Mouse (Mus musculus) midbrain, embryonic 11.5 days (tissue): ENCODE measurements around the gene Prkar1b. TPM values are rescaled to one million over a fixed set of nuclear protein-coding genes. Genes with fewer than 3 reads are reported as not detected.

ENCODE experiments used
- ATAC-seq: fragments of 200-750 bp; cut with Nextera tagmentation; 2 replicates; pipeline ENCODE4 v1.8.0; 2017; ENCODE audit warnings: moderate TSS enrichment, moderate library complexity; ENCODE audit not compliant: low FRiP score
- DNase-seq: peaks from one replicate; pipeline ENCODE4 v3.0.0; 2015; ENCODE audit warnings: low spot score; ENCODE audit errors: missing footprints
- H3K27ac ChIP-seq: fragments of 300-500 bp; sonication (generic); 2 replicates; pipeline ENCODE4 v1.5.1; 2014; ENCODE audit warnings: low read depth, low read length
- H3K27me3 ChIP-seq: fragments of 300-500 bp; sonication (generic); 2 replicates; pipeline ENCODE4 v1.6.1; 2014; ENCODE audit warnings: mild to moderate bottlenecking, low read length, moderate library complexity, mixed read lengths; ENCODE audit not compliant: control insufficient read depth, insufficient read depth
- H3K36me3 ChIP-seq: fragments of 300-500 bp; sonication (generic); 2 replicates; pipeline ENCODE4 v1.6.1; 2014; ENCODE audit warnings: mild to moderate bottlenecking, low read length, moderate library complexity, mixed read lengths; ENCODE audit not compliant: control insufficient read depth, insufficient read depth
- H3K4me1 ChIP-seq: fragments of 300-500 bp; sonication (generic); 2 replicates; pipeline ENCODE4 v1.6.1; 2014; ENCODE audit warnings: low read length; ENCODE audit not compliant: control insufficient read depth, insufficient read depth
- H3K4me2 ChIP-seq: fragments of 300-500 bp; sonication (generic); 2 replicates; pipeline ENCODE4 v1.6.1; 2014; ENCODE audit warnings: mild to moderate bottlenecking, moderate library complexity
- H3K4me3 ChIP-seq: fragments of 300-500 bp; sonication (generic); 2 replicates; pipeline ENCODE4 v1.5.1; 2014; ENCODE audit warnings: low read depth, low read length
- H3K9ac ChIP-seq: fragments of 300-500 bp; sonication (generic); 2 replicates; pipeline ENCODE4 v1.6.1; 2014; ENCODE audit warnings: low read length
- H3K9me3 ChIP-seq: fragments of 300-500 bp; sonication (generic); 2 replicates; pipeline ENCODE4 v1.6.1; 2016; ENCODE audit warnings: low read length; ENCODE audit not compliant: control insufficient read depth
- WGBS: fragments of 180-500 bp; shearing (Covaris S2); extraction: QIAGEN DNeasy Blood & Tissue Kit; methylation state at CpG from one replicate; pipeline ENCODE4 v1.1.7; 2014; 5-methylcytosine and 5-hydroxymethylcytosine counted together
- polyA plus RNA-seq: library from polyadenylated mRNA; unstranded; fragments of >200 nt; fragmentation: Nextera tagmentation; extraction: Ambion mirVana; gene quantifications from 2 replicates; pipeline ENCODE4 v1.2.1, GENCODE M21; 2014

The Prkar1b gene
- polyA plus RNA-seq: 19.5 and 20.2 TPM in 2 replicates

DNA sequence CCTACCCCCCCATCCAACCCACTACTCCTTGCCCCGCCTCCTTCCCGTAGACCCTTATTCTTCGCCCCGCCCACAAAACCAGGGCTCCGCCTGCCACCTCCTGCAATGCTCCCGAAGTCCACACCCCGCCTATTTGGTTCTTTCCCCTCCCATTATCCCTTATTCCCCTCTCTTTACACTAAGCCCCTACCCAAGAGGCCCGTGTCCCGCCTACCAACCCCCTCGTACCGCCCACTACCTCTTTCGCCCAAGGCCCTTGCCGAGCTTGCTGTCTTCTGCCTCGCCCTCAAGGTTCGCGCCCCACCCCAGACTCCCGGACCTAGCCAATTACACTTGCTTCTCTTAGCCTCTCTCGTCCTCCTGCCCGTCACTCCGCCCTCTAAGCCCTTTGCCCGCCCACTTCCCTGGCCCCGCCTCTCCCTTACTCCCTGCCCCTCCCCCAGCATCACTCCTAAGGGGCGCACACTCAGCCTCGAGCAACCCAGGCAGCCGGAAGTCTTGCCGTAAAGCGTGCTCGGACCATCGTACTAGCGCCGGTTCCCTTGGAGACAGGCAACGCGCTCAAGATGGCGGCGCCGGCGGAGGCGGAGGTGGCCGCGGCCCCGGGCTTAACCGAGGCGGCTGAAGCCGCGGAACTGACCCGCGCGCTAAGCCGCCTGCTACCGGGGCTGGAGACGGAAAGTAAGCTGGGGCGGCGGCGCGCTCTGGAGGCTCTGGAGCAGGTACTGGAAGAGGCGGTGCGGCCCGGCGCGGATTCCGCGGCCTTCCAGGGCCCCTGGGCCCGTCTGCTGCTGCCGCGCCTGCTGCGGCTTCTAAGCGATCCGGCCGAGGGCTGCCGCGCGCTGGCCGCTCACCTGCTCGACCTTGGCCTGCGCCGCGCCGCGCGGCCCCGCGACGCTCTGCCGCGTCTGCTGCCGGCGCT lies at the start of gene Prkar1b, which contains the start of gene Dnaaf5:
Gene Prkar1b, minus strand, starts transcription at position 321 of the 922 bp plus-strand sequence.
Gene Dnaaf5, plus strand, starts transcription at position 543 of the 922 bp plus-strand sequence.
- under 1% methylated on average over 87 of the region's 87 CpGs for WGBS
- peak; percentile 97 for ATAC-seq

DNA sequence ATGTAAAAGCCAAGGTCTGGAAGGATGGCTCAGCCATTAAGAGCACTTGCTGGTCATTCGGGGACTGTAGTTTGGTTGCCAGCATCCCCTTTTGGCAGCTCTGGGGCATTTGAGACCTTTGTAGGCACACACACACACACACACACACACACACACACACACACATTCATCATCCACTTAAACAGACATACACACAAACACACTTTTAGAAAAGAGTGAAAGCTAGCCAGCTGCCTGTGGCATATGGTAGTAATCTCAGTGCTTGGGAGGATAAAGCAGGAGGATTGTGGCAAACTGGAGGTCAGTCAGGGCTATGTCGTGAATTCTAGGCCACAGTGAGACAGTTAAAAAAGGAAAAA lies 49.8 kb upstream of the Prkar1b start:
- H3K4me2 ChIP-seq: peak overlapping the region; percentile 89
- DNase-seq: no peak
- no peak for ATAC-seq
- peak overlapping the region; percentile 69; the same call in 1 of the 2 replicates for H3K9ac ChIP-seq
- 41% methylated on average over 2 of the region's 2 CpGs for WGBS
- no peaks in the 10 kb centered on the region for H3K36me3 ChIP-seq
- no peaks in the 10 kb centered on the region for H3K27me3 ChIP-seq
- H3K4me3 ChIP-seq: peak overlapping the region; percentile 96
- H3K27ac ChIP-seq: no peak overlapping the region
- peaks cover 17% of the 10 kb centered on the region for H3K4me1 ChIP-seq
- H3K9me3 ChIP-seq: no peaks in the 10 kb centered on the region

More for the DNA sequence above, at the start of gene Prkar1b, which contains the start of gene Dnaaf5:
- Histone ChIP-seq H3K9me3 (no peaks in the 10 kb centered on the region), H3K36me3 (peaks cover 9% of the 10 kb centered on the region), H3K27me3 (no peaks in the 10 kb centered on the region), H3K4me3 (peak within 1 kb of the TSS; percentile 97), H3K27ac (peak within 1 kb of the TSS; percentile 54; the same call in 1 of the 2 replicates), H3K4me2 (peak within 1 kb of the TSS; percentile 84), H3K4me1 (peaks cover 12% of the 10 kb centered on the region), H3K9ac (peak within 1 kb of the TSS; percentile 81)
- DNase-seq: peak; percentile 100

DNA sequence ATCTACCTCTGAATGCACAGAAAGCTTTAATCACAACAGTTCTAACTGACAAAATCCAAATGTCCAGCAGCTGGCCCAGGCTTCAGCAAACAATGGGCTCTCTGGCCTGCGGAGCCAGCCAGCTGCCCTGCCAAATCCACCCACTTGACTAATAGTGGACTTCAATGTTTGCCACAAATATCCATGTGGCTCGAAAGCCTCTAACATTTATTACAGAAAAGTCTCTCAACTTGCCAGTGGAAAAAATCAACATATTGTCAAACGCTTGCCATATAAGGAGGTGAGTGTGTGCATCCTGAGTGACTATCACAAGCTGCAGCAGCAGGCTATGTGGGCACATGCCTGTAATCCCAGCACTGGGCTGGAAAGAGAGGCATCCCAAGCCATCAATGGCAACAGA lies 49.0 kb upstream of the Prkar1b start:
- WGBS: 79% methylated on average over 3 of the region's 3 CpGs
- no peaks in the 10 kb centered on the region for H3K9me3 ChIP-seq

DNA sequence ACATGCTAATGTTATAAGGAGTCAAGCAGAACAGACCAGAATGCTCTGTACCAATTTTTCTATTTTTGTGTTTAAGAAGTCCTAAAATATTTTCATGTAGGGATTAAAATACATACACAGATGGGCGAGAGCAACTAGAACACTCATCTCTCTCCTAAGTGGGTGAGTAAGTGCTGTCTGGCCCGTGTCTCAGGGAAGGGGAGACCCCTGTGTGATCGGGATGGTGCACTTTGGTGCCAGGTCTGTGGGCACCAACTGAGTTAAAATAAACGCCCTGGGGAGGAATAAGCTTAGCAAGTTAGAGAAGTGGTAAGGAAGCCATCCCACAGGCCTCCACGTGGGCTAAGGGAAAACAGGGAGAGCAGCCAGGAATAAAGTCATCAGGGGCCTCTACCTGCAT lies 41.2 kb upstream of the Prkar1b start:
- no peak for DNase-seq
- H3K27ac ChIP-seq: no peak overlapping the region
- 82% methylated on average over 5 of the region's 5 CpGs for WGBS

More for the DNA sequence above, 49.0 kb upstream of the Prkar1b start:
- DNase-seq: no peak
- H3K27ac ChIP-seq: no peak overlapping the region
- no peaks in the 10 kb centered on the region for H3K27me3 ChIP-seq
- no peak overlapping the region for H3K9ac ChIP-seq
- no peak for ATAC-seq
- no peaks in the 10 kb centered on the region for H3K36me3 ChIP-seq
- H3K4me3 ChIP-seq: no peak overlapping the region
- H3K4me1 ChIP-seq: peaks cover 17% of the 10 kb centered on the region
- no peak overlapping the region for H3K4me2 ChIP-seq

DNA sequence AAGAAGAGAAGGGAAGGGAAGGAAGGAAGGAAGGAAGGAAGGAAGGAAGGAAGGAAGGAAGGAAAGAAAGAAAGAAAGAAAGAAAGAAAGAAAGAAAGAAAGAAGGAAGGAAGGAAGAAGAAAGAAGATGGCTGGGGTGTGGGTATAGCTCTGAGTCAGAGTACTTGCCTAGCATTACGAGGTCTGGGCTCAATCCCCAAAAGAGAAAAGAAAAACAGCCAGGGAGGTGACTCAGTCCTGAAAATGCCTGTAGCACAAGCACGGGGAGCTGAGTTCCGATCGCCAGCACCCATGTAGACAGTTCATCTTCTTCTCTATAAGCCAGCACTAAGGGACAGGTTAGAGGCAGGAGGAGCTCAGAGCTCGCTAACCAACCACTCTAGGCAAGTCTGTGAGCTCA lies 39.9 kb upstream of the Prkar1b start:
- H3K27ac ChIP-seq: no peak overlapping the region
- H3K4me3 ChIP-seq: no peak overlapping the region
- H3K27me3 ChIP-seq: no peaks in the 10 kb centered on the region
- no peak overlapping the region for H3K9ac ChIP-seq
- no peak for ATAC-seq
- no peak overlapping the region for H3K4me2 ChIP-seq
- 98% methylated on average over 5 of the region's 5 CpGs for WGBS
- no peaks in the 10 kb centered on the region for H3K9me3 ChIP-seq
- DNase-seq: no peak
- no peaks in the 10 kb centered on the region for H3K4me1 ChIP-seq
- H3K36me3 ChIP-seq: peaks cover 5% of the 10 kb centered on the region; the same call in 1 of the 2 replicates

More for the DNA sequence above, 41.2 kb upstream of the Prkar1b start:
- peaks cover 4% of the 10 kb centered on the region; the same call in 1 of the 2 replicates for H3K36me3 ChIP-seq
- no peak overlapping the region for H3K9ac ChIP-seq
- H3K4me1 ChIP-seq: no peaks in the 10 kb centered on the region
- no peaks in the 10 kb centered on the region for H3K27me3 ChIP-seq
- no peak overlapping the region for H3K4me3 ChIP-seq
- ATAC-seq: no peak
- no peaks in the 10 kb centered on the region for H3K9me3 ChIP-seq
- H3K4me2 ChIP-seq: no peak overlapping the region

DNA sequence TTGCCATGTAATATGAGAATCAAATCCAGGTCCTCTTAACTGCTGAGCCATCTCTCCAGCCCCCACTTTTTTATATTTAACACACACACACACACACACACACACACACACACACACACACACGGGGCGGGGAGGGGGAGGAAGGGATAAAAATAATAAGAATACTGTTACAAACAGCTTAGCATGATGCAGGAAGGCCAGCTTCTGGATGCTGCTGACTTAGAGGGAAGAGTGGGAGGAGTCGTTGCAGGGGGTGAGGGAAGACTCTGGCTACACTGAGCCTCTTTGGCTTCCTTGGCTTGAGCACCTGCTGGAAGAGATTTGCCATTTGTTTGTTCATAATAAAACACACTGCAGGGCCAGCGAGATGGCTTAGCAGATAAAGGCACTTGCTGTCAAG lies 35.1 kb upstream of the Prkar1b start:
- H3K36me3 ChIP-seq: peaks cover 13% of the 10 kb centered on the region
- no peaks in the 10 kb centered on the region for H3K4me1 ChIP-seq
- no peaks in the 10 kb centered on the region for H3K9me3 ChIP-seq
- H3K9ac ChIP-seq: no peak overlapping the region
- no peak overlapping the region for H3K27ac ChIP-seq
- no peak overlapping the region for H3K4me3 ChIP-seq
- DNase-seq (no peak), ATAC-seq (no peak)
- no peaks in the 10 kb centered on the region for H3K27me3 ChIP-seq
- no peak overlapping the region for H3K4me2 ChIP-seq
- WGBS: 88% methylated on average over 4 of the region's 4 CpGs

DNA sequence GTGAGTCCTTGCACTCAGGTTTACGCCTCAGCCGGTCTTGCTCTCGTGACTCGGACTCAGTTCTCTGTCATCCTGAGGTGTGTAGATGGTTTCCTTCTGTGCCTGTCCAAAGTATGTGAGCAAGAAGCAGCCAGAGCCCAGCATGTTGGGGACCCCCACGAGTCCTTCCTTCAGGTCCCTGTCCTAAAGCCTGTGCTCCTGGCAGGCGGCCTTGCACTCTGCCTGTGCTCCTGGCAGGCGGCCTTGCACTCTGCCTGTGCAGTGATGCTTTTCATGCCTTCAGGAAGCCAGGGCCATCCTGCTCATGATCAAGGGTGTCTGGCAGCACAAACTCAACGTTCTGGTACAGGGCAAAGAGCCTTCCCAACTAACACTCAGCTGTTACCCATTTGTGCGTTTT lies 33.8 kb upstream of the Prkar1b start:
- H3K9ac ChIP-seq: no peak overlapping the region
- H3K36me3 ChIP-seq: peaks cover 13% of the 10 kb centered on the region
- H3K4me2 ChIP-seq: no peak overlapping the region
- H3K27ac ChIP-seq: no peak overlapping the region
- 90% methylated on average over 9 of the region's 9 CpGs for WGBS
- no peak overlapping the region for H3K4me3 ChIP-seq
- ATAC-seq (no peak), DNase-seq (no peak)
- no peaks in the 10 kb centered on the region for H3K27me3 ChIP-seq
- no peaks in the 10 kb centered on the region for H3K9me3 ChIP-seq
- H3K4me1 ChIP-seq: no peaks in the 10 kb centered on the region

DNA sequence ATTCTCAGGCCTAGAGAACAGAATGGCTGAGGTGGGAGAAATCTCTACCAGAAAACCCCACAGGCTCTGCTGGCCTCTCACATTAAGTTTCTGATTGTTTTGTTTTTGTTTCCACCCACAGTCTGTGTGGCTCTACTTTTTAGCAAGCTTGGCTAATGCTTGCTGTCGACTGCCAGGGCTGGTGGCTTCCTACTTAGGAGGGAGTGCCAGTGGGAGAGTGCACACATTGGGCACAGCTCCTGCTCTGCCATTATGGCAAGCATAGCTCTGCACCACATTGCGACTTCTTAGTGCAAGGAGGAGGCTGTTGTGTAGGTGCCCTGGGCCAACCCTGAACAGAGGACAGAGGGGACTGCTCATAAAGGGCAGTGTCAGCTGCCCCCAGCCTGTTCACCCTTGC lies 33.3 kb upstream of the Prkar1b start:
- Histone ChIP-seq H3K9ac (no peak overlapping the region), H3K4me3 (no peak overlapping the region), H3K4me2 (no peak overlapping the region), H3K4me1 (no peaks in the 10 kb centered on the region), H3K27me3 (no peaks in the 10 kb centered on the region), H3K36me3 (peaks cover 13% of the 10 kb centered on the region), H3K9me3 (no peaks in the 10 kb centered on the region), H3K27ac (no peak overlapping the region)
- peak; percentile 44 for DNase-seq
- no peak for ATAC-seq
- 90% methylated on average over 2 of the region's 2 CpGs for WGBS
